Mouse (Mus musculus) CH12F3 (cell line): ENCODE measurements around the gene Rfc1.

ENCODE experiments used
- in situ Hi-C: fragments of 300-500 bp; cut with MboI; formaldehyde crosslinking; loops from 2 replicates; pipeline ENCODE4 v1.14.3; 2020; ENCODE audit warnings: low sequenced_read_pairs

The Rfc1 gene

GRCm38 (mm10) chr5:65213321-65213720, 122.1 kb downstream of the Rfc1 start:
- in situ Hi-C loops: no loop called here
